Mouse (Mus musculus) Muller cell, postnatal 12 days (primary cell): ENCODE measurements around the gene Col18a1.

Source experiments
- DNase-seq: peaks from one replicate; pipeline ENCODE4 v3.0.0-alpha.2; 2015; ENCODE audit errors: inconsistent ontology term

Gene Col18a1

DNA sequence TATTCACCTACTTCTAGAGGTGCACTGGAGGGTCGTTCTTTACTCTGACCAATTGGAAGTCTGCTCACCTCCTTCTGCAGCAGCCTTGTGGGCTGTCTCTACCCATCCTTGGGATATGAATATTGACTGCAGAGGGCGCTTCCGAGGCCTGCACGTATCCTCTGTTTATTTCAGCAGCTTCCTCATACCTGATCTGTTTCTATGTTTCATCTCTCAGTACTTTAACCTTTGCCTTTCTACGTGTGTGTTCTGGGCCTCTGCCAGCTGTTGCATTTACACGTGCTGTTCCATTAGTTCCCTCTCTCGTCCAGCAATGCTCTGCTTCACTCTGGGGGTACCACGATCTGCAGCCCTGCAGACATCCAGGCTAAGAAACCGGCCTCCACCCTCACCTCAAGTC lies 148.7 kb downstream of the Col18a1 start:
- no peak for DNase-seq

DNA sequence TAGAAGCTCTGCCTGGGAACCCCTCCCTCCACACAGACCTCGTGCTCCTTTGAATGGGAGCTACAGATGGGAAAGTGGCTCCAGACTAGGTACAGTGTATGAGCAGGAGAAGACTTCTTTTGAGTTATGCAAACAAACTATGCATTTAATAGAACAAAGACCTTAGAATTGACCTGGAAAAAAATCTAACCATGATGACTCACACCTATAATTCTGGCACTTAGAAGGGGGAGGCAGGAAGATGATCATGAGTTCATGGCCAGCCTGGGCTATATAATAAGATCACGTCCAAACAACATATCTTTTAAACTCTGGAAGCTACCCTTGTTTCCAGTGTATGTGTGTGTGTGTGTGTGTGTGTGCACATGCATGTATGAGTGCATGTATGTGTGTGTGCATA lies 149.3 kb downstream of the Col18a1 start:
- no peak for DNase-seq

DNA sequence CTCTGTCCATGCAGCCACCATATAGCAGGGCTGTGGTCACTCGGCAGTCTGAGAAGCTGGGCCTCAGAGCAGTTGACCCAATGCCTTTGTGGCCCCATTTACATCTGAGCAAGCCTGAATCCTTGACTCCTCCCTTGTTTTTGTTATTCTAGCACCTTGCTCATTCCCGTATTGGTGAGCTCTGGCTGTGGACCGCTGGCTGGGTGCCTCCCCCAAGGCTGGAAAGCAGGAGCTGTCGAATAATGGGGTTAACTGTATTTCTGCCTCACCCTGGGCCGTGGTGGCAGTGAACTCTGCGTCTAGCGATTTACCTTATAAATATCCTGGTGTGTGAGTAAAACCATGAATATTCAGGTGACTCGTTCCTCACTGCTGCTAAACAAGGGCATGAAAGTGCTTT lies 149.8 kb downstream of the Col18a1 start:
- no peak for DNase-seq

DNA sequence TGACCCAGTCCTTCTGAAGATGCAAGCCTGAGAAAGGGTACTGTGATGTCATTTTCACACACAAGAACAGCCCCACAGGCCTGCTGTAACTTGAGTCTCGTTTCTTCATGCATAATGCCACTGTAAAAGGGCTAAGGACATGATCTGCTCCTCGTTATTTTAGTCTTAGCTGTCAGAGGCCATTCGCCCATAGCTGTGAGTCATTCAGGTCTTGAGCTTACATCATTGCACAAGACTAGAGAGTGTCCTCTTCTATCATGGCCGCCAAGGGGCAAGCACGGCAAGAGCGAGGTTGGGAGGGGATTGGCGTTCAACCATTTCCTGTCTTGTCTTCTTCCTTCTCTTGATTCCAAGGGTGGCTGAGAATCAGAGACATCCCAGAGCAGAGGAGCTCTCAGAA lies 150.3 kb downstream of the Col18a1 start:
- no peak for DNase-seq

DNA sequence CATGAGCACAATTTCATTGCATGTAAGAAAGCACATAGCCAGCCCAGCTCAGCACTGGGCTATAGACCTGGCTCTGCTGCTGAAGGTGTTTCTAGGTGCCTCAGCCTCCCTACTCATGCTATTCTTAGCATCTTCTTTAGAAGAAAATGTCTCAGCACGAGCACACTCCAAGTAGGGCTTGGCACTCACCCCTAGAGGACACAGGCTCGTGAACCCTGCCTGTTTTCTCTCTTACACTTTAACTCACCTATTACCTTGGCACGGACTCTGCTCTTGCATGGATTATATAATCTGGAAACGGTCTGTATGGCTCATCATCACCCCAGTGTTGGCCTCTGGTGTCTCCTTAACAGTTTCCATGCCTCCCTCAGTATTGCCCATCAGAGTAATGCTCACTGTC lies 154.7 kb downstream of the Col18a1 start:
- no peak for DNase-seq

DNA sequence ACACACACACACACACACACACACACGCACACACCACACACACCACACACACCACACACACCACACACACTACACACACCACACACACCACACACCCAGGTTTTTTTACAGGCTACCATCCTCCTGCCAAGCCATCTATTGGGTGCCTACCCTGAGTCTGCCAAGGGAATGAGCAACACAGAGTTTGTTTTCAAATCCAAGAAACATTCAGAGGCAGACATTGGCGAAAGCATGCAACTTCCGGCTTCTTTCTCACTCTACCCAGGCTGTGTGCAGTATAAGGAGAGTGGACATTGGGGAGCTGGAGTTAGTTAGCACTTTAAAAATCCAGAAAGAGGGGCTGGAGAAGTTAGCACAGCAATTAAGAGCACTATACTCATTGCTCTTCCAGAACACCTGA lies 157.7 kb downstream of the Col18a1 start:
- DNase-seq: no peak

DNA sequence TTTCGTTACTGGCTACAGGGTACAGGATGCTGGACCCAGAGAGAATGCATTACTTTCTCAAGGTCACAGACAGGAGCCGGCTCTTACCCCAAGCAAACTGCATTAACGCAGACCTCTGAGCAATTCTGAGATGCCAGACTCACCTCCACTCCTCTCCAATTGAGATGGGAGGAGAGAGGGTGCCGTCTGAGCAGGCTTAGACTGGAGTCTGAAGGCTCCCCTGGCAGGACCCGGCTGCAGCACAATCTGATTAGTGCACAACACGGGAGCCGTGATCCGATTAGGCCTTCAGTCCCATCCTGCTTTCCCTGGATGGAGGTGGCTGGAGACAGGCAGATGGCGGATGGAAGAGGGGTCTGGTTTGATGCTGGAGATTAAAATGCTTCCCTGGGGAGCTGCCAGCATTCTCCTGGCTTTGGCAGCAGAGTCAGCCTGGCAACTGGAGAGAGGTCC lies 158.2 kb downstream of the Col18a1 start:
- DNase-seq: peak; percentile 46

DNA sequence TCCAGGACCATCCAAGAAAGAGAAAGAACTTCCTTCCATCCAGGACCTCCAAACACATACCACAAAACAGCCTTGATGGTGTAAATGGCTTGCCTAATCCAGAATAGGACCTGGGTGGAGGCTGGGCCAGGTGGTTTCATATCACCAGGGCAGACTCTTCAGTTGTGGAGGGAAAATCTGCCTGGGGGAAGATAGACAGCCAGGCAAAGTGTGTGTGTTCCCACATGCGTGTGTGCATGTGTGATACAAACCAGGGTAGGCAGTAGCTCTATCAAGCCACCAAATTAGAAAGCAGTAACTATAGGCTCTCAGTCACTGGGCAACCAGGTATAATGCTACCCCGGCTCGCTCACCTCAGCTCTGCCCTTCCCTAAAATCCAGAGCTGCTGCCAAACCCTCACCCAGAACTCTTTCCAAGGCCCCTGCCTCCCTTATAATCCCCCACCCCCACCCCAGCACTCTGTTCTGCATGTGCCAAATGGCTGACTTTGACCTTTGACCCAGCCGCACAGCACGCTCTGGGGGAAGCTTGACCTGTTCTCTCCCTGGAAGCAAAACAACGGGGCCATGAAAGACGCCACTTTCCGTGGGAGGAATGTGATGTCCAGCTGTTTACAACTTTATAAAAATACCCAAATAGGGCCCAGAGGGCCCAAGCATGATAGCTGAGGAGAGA lies 158.8 kb downstream of the Col18a1 start:
- DNase-seq: no peak

DNA sequence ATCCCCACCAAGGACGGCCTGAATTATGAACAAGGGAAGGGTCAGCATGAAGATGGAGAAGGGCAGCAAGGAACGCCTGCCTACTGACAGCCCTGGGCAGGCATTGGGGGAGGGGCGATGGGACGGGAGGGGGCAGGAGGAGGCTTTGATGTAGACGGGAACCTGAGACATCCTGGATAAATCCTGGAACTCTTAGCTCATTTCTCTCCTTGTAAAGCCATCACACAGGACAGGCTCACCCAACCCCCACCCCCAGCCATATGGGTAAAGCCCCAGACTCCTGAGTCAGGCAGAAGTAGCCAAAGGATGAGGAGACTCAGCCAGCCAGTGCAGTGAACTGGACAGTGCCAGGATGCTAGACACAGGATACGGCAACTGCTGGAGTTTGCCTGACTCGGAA lies 161.4 kb downstream of the Col18a1 start:
- DNase-seq: peak; percentile 56
